Mouse (Mus musculus): ENCODE measurements around the gene Clcf1.
"Not testable (repeated sequence)": the region's sequence is repeated elsewhere in the genome, so short reads cannot be mapped to it uniquely, and the experiment has no call there.

The Clcf1 gene

GRCm38 (mm10) chr19:4219943-4220342, 5.9 kb downstream of the Clcf1 start:
- no peak for DNase-seq

GRCm38 (mm10) chr19:4220416-4220815, 6.4 kb downstream of the Clcf1 start:
- DNase-seq, result peak; percentile 48

GRCm38 (mm10) chr19:4220957-4221743, 7.1 kb downstream of the Clcf1 start:
- DNase-seq, result peak; percentile 38

GRCm38 (mm10) chr19:4222165-4222564, 8.1 kb downstream of the Clcf1 start:
- peak; percentile 32 for DNase-seq

GRCm38 (mm10) chr19:4226779-4227178, 12.7 kb downstream of the Clcf1 start:
- peak; percentile 20 for DNase-seq

GRCm38 (mm10) chr19:4227446-4227845, 13.4 kb downstream of the Clcf1 start:
- peak; percentile 45 for DNase-seq

GRCm38 (mm10) chr19:4227894-4228678, 14.0 kb downstream of the Clcf1 start:
- peak; percentile 72 for DNase-seq

- no peak for DNase-seq
Measured at GRCm38 (mm10) chr19:4228891-4229290, 14.9 kb downstream of the Clcf1 start.

- peak; percentile 21 for DNase-seq
Measured at GRCm38 (mm10) chr19:4229451-4230076, 15.5 kb downstream of the Clcf1 start.

- DNase-seq, result peak; percentile 19
Measured at GRCm38 (mm10) chr19:4230415-4230814, 16.4 kb downstream of the Clcf1 start.

GRCm38 (mm10) chr19:4231253-4232185, 17.5 kb downstream of the Clcf1 start, which contains the start of gene Pold4:
TSS of gene Pold4 (plus strand) at chr19:4231899.
- peak; percentile 97 for DNase-seq

GRCm38 (mm10) chr19:4232186-4232572, 18.1 kb downstream of the Clcf1 start:
- no peak for DNase-seq

GRCm38 (mm10) chr19:4232651-4233050, 18.6 kb downstream of the Clcf1 start:
- no peak for DNase-seq

- no peak for DNase-seq
Measured at GRCm38 (mm10) chr19:4234548-4234947, 20.5 kb downstream of the Clcf1 start.

- no peak for DNase-seq
Measured at GRCm38 (mm10) chr19:4240247-4240668, 26.2 kb downstream of the Clcf1 start.

- DNase-seq, result no peak
Measured at GRCm38 (mm10) chr19:4242416-4242815, 28.4 kb downstream of the Clcf1 start.

GRCm38 (mm10) chr19:4244775-4245174, 30.7 kb downstream of the Clcf1 start:
- DNase-seq, result no peak

GRCm38 (mm10) chr19:4247010-4247409, 33.0 kb downstream of the Clcf1 start:
- DNase-seq, result peak; percentile 43

GRCm38 (mm10) chr19:4248683-4249082, 34.6 kb downstream of the Clcf1 start:
- DNase-seq, result not testable (repeated sequence)

- DNase-seq, result peak; percentile 52
Measured at GRCm38 (mm10) chr19:4254230-4254629, 40.2 kb downstream of the Clcf1 start.

GRCm38 (mm10) chr19:4255583-4256162, 41.6 kb downstream of the Clcf1 start:
- peak; percentile 45 for DNase-seq

All from thymus, postnatal 4 days (tissue).